Mouse (Mus musculus): Measurements from ENCODE around the gene Jade2.

Gene Jade2

DNA sequence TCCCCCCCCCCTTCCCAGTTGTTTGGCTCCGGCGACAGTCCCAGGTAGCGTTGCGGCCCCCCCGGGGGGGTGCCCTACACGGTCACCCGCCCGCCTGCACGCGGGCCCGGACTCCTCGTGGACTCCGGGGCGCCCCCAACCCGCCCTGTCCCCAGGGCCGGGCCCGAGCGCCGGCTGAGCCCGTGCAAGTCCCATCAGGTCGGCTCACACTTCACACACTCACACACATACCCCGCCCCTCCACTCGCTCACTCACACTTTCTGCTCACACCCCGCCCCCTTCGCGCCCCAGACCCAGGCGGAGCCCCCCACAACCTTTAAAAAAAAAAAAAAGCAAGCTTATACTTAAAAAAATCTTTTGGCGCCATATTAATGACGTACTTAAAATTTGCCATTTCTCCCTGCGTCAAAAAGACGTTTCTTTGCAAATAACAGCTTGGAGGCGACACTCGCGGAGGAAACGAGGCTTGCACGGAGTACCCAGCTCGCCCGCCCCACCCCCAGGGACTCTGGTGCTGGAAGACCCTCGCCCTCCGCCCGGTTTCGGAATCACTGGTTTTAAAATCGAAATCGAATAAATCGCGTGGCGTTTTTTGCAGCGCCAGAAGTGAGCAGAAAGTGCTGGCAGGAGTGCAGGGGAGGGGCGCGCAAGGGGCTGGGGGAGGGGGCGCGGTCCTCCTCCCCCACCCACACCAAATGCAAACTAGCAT, 520 bp upstream of the Jade2 start:
- no peak for DNase-seq (ENCODE audit: low read depth, low spot score)

GRCm38 (mm10) chr11:51856616-51857080, 805 bp downstream of the Jade2 start:
- DNase-seq (ENCODE audit: low read depth, low spot score), result no peak

DNA sequence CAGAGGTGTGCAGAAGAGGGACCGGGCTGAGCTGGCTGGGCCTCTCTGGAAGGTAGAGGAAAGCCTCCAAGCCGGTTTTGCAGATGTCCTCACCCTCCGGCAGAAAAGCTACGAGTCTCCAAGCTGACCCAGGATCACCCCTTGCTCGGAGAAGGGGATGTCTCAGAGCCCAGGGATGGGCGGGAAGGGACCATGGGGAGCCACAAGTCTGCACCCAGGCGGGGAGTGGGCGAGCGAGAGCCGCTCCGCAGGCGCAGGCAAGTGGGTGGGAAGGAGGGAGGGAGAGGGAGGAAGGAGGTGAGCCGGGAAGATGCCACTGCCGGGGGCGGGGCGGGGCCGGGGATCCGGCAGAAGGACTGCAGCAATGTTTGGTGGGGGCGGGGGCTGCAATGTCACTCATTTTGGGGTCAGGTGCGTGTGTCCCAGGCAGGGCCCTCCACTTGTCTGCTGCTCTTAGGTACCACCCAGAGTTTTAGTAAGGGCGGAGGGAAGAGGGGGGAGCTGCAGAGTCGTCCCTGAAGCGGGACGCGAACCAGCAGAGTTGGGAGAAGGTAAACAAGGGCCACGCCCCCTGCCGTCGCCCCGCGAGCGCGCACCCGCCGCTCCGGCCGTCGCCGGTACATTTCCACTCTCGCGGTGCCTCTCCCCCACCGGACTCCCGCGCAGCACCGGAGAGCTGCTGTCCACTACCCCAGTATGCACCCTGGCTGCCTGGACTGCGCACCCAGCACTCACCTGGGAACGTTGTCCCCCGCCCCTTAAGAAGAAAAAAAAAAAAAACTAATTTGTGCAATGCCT, 1.4 kb downstream of the Jade2 start:
- DNase-seq (ENCODE audit: low read depth, low spot score), result peak; percentile 49

- peak; percentile 88 for DNase-seq (ENCODE audit: low read depth, low spot score)
Measured at GRCm38 (mm10) chr11:51854981-51855817, 2.3 kb downstream of the Jade2 start.

GRCm38 (mm10) chr11:51852595-51852994, 4.9 kb downstream of the Jade2 start:
- no peak for DNase-seq (ENCODE audit: low read depth, low spot score)

DNA sequence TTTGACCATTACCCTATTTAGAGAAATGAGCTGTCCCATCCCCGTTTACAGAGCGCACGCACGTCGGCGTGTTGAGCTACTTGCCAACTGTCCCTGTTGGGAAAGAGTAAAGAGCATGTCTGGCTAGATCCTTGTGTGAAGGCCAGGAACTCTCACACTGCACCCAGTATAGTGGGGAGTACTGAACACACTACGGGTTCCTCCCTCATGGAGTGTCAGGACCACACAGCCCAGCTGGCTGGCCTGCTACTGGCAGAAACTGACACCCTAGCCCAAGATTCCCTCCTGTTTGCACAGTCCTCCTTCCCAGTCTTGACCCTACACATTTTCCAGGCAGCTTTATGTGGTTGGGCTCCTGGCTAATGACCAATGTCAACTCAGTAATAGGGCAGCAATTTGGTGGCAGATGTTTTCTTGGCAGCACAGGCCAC, 5.3 kb downstream of the Jade2 start:
- no peak for DNase-seq (ENCODE audit: low read depth, low spot score)

GRCm38 (mm10) chr11:51850741-51851330, 6.6 kb downstream of the Jade2 start:
- DNase-seq (ENCODE audit: low read depth, low spot score), result no peak

- DNase-seq (ENCODE audit: low read depth, low spot score), result no peak
Measured at GRCm38 (mm10) chr11:51848324-51848723, 9.1 kb downstream of the Jade2 start.

DNA sequence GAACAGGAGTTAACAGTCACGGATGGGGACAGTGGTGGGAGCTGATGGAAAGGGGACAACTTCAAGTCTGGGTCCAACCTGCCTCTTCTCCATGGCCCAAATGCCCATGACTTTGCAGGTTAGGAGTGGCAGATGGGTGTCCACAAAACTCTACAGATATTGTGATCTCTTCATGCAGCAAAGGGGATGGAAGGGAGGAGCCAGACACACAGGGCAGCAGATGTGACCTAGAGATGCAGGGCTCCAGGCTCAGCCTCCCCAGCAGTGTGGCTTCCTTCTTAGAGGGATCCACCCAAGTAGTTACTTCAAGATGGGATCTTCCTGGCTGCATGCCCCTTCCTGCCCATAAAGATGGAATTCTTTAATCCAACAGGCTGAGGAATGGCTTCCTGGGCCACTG, 9.6 kb downstream of the Jade2 start:
- no peak for DNase-seq (ENCODE audit: low read depth, low spot score)

GRCm38 (mm10) chr11:51845981-51846883, 11.2 kb downstream of the Jade2 start:
- DNase-seq (ENCODE audit: low read depth, low spot score), result no peak

GRCm38 (mm10) chr11:51844529-51845098, 12.8 kb downstream of the Jade2 start:
- DNase-seq (ENCODE audit: low read depth, low spot score), result no peak

GRCm38 (mm10) chr11:51843898-51844297, 13.6 kb downstream of the Jade2 start:
- peak; percentile 53 for DNase-seq (ENCODE audit: low read depth, low spot score)

GRCm38 (mm10) chr11:51843168-51843567, 14.3 kb downstream of the Jade2 start:
- DNase-seq (ENCODE audit: low read depth, low spot score), result no peak

DNA sequence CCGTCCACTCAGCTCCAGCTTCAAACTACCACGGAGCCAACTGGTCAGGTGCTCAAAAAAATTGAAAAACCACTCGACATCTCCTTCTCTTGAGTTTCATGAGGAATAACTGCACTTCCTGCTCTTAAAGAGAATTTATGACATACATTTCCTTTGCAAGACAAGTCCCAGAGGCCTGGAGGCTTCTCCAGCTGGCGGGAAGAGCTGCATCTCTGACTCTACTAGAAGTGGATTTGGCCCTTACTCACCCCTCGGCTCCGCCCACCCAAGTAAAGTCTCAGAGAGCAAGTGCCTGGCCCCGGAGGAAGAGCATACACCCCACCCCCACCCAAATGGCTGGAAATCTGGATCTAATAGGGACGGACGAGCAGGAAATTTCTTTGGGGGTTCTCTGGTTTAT, 16.3 kb downstream of the Jade2 start:
- no peak for DNase-seq (ENCODE audit: low read depth, low spot score)

DNA sequence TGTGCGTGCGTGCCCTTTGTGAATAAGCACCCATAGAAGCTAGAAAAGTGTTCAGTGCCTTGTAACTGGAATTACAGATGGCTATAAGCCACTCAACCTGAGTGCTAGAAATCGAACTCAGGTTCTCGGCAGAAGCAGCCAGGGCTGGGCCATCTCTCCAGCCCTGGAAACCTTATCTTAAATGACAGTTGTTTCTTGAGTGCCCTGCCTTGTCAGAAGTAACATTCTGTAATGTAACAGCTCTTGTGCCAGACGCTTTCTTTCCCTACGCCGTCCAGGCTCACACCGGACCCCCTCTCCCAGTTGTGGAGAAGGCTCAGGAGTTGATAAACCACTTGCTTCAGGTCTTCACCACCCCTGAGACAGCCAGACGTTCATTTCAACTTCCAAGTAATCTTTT, 16.8 kb downstream of the Jade2 start:
- no peak for DNase-seq (ENCODE audit: low read depth, low spot score)

GRCm38 (mm10) chr11:51839973-51840372, 17.5 kb downstream of the Jade2 start:
- DNase-seq (ENCODE audit: low read depth, low spot score), result no peak

DNA sequence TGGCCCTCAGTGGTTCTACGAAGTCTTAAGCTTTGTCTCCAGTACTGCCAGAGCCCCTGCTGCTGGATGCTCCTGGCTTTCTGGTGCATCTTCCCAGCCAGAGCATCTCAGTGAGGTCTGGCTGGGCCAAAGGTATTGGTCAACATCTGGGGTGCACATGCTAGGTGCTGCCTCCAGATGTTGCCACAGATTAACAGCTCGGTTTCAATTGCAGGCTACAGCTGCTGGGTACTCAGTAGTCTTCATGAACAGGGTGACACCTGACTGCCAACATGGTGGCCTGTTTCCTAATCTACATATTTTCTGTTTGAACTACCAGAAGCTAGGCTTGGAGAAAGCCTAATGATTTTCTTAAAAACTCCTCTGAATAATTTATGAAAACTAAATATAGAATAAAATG, 18.3 kb downstream of the Jade2 start:
- DNase-seq (ENCODE audit: low read depth, low spot score), result no peak

- no peak for DNase-seq (ENCODE audit: low read depth, low spot score)
Measured at GRCm38 (mm10) chr11:51837164-51838153, 20.0 kb downstream of the Jade2 start.

DNA sequence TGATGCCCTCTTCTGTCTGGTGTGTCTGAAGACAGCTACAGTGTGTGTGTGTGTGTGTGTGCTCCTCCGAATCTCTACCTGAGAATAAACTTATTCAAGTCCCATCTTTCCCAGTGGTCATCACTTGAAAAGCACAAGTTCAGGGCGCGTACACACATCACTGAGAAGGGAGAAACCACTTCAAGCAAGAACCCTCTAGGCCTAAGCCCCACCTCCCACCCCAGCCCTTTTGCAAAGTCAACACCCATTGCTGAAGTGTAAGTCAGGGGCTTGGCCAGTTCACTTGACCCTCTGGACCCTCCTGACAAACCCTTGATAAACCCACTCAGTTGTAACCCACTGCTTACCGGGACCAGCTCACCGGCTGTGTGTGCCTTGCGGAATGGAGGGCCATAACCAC, 20.9 kb downstream of the Jade2 start:
- no peak for DNase-seq (ENCODE audit: low read depth, low spot score)

Data from mesoderm, embryonic 11.5 days (tissue).